Mouse (Mus musculus) heart, embryonic 10.5 days (tissue): Measurements from ENCODE around the gene Lhfpl5. TPM values are rescaled to one million over a fixed set of nuclear protein-coding genes. Genes with fewer than 3 reads are reported as not detected.

Source experiments
- DNase-seq: peaks from one replicate; pipeline ENCODE4 v3.0.0-alpha.2; 2017; ENCODE audit warnings: low spot score
- H3K27ac ChIP-seq: fragments of 300-500 bp; sonication (generic); 2 replicates; pipeline ENCODE4 v1.5.1; 2016; ENCODE audit warnings: mild to moderate bottlenecking
- H3K27me3 ChIP-seq: fragments of 300-500 bp; sonication (generic); 2 replicates; pipeline ENCODE4 v1.6.1; 2016; ENCODE audit warnings: mild to moderate bottlenecking; ENCODE audit not compliant: poor library complexity, insufficient read depth, severe bottlenecking
- H3K36me3 ChIP-seq: fragments of 300-500 bp; sonication (generic); 2 replicates; pipeline ENCODE4 v1.6.1; 2016; ENCODE audit warnings: mild to moderate bottlenecking, moderate library complexity
- H3K4me1 ChIP-seq: fragments of 300-500 bp; sonication (generic); 2 replicates; pipeline ENCODE4 v1.6.1; 2016; ENCODE audit warnings: mild to moderate bottlenecking
- H3K4me3 ChIP-seq: fragments of 300-500 bp; sonication (generic); 2 replicates; pipeline ENCODE4 v1.5.1; 2016; ENCODE audit warnings: mild to moderate bottlenecking, moderate library complexity
- H3K9me3 ChIP-seq: fragments of 300-500 bp; sonication (generic); 2 replicates; pipeline ENCODE4 v1.6.1; 2016; ENCODE audit warnings: mild to moderate bottlenecking, moderate library complexity
- WGBS: fragments of 180-500 bp; shearing (Covaris S2); methylation state at CpG from one replicate; pipeline ENCODE4 v1.1.7; 2016; 5-methylcytosine and 5-hydroxymethylcytosine counted together
- microRNA-seq: library from miRNA; unstranded; fragments of <30 nt; microRNA quantifications from one replicate; pipeline ENCODE4, GENCODE M21; 2017
- polyA plus RNA-seq: library from polyadenylated mRNA; unstranded; fragments of >200 nt; fragmentation: Nextera tagmentation; extraction: Ambion mirVana; gene quantifications from 2 replicates; pipeline ENCODE4 v1.2.1, GENCODE M21; 2016

Gene Lhfpl5
- polyA plus RNA-seq, 1 experiment from 2014 or later = 0.41 TPM

GRCm38 (mm10) chr17:28618775-28619174, 43.3 kb downstream of the Lhfpl5 start:
- no peak overlapping the region for H3K4me3 ChIP-seq
- H3K27me3 ChIP-seq = no peaks in the 10 kb centered on the region
- no peak overlapping the region for H3K27ac ChIP-seq
- peaks cover 25% of the 10 kb centered on the region for H3K4me1 ChIP-seq
- peaks cover 39% of the 10 kb centered on the region for H3K36me3 ChIP-seq
- DNase-seq = no peak
- H3K9me3 ChIP-seq = no peaks in the 10 kb centered on the region
- WGBS = 90% methylated on average over 1 of the region's 1 CpGs

GRCm38 (mm10) chr17:28621381-28622299, 46.2 kb downstream of the Lhfpl5 start:
- H3K4me3 ChIP-seq = peak overlapping the region; percentile 96
- peaks cover 4% of the 10 kb centered on the region; the same call in 1 of the 2 replicates for H3K27me3 ChIP-seq
- peak overlapping the region; percentile 98 for H3K27ac ChIP-seq
- peak; percentile 89 for DNase-seq
- peaks cover 25% of the 10 kb centered on the region for H3K4me1 ChIP-seq
- WGBS = under 1% methylated on average over 77 of the region's 78 CpGs
- peaks cover 22% of the 10 kb centered on the region for H3K36me3 ChIP-seq
- H3K9me3 ChIP-seq = no peaks in the 10 kb centered on the region

- Histone ChIP-seq H3K9me3 (no peaks in the 10 kb centered on the region), H3K4me3 (peak within 1 kb of the TSS; percentile 96), H3K4me1 (peaks cover 25% of the 10 kb centered on the region), H3K27ac (peak within 1 kb of the TSS; percentile 98), H3K27me3 (peaks cover 4% of the 10 kb centered on the region; the same call in 1 of the 2 replicates), H3K36me3 (peaks cover 22% of the 10 kb centered on the region)
- under 1% methylated on average over 53 of the region's 53 CpGs for WGBS
- DNase-seq = peak; percentile 96
These were observed 46.9 kb downstream of the Lhfpl5 start, which contains the start of gene Srpk1 for GRCm38 (mm10) chr17:28622300-28622759. Srpk1 (minus strand) TSS chr17:28622709.

- Histone ChIP-seq H3K36me3 (peaks cover 5% of the 10 kb centered on the region), H3K27me3 (peaks cover 4% of the 10 kb centered on the region; the same call in 1 of the 2 replicates), H3K27ac (no peak overlapping the region), H3K4me1 (peaks cover 31% of the 10 kb centered on the region), H3K9me3 (no peaks in the 10 kb centered on the region), H3K4me3 (no peak overlapping the region)
- 63% methylated on average over 2 of the region's 2 CpGs for WGBS
- no peak for DNase-seq
These were observed 49.4 kb downstream of the Lhfpl5 start for GRCm38 (mm10) chr17:28624841-28625240.

- Histone ChIP-seq H3K27me3 (peaks cover 4% of the 10 kb centered on the region; the same call in 1 of the 2 replicates), H3K36me3 (0 out of 2 replicates have a peak, but pooled peaks cover under 1% of the 10 kb centered on the region), H3K9me3 (no peaks in the 10 kb centered on the region), H3K4me3 (no peak overlapping the region), H3K4me1 (peaks cover 30% of the 10 kb centered on the region), H3K27ac (no peak overlapping the region)
- DNase-seq = no peak
- WGBS = 94% methylated on average over 15 of the region's 15 CpGs
These were observed 49.9 kb downstream of the Lhfpl5 start for GRCm38 (mm10) chr17:28625327-28625726.

GRCm38 (mm10) chr17:28626937-28627336, 51.5 kb downstream of the Lhfpl5 start:
- no peak overlapping the region for H3K4me3 ChIP-seq
- 79% methylated on average over 2 of the region's 2 CpGs for WGBS

GRCm38 (mm10) chr17:28628248-28629124, 53.0 kb downstream of the Lhfpl5 start:
- 39% methylated on average over 10 of the region's 10 CpGs for WGBS
- no peaks in the 10 kb centered on the region for H3K36me3 ChIP-seq
- H3K4me3 ChIP-seq = no peak overlapping the region
- no peak for DNase-seq
- peaks cover 15% of the 10 kb centered on the region for H3K4me1 ChIP-seq
- peaks cover 4% of the 10 kb centered on the region; the same call in 1 of the 2 replicates for H3K27me3 ChIP-seq
- H3K27ac ChIP-seq = no peak overlapping the region
- H3K9me3 ChIP-seq = no peaks in the 10 kb centered on the region

More at GRCm38 (mm10) chr17:28626937-28627336, 51.5 kb downstream of the Lhfpl5 start:
- no peak for DNase-seq
- no peaks in the 10 kb centered on the region for H3K9me3 ChIP-seq
- no peak overlapping the region for H3K27ac ChIP-seq
- H3K36me3 ChIP-seq = no peaks in the 10 kb centered on the region
- peaks cover 4% of the 10 kb centered on the region; the same call in 1 of the 2 replicates for H3K27me3 ChIP-seq
- peaks cover 20% of the 10 kb centered on the region for H3K4me1 ChIP-seq

GRCm38 (mm10) chr17:28629125-28629524, 53.7 kb downstream of the Lhfpl5 start:
- H3K4me3 ChIP-seq = no peak overlapping the region
- no peaks in the 10 kb centered on the region for H3K9me3 ChIP-seq
- H3K27ac ChIP-seq = no peak overlapping the region
- peaks cover 4% of the 10 kb centered on the region; the same call in 1 of the 2 replicates for H3K27me3 ChIP-seq
- H3K4me1 ChIP-seq = peaks cover 15% of the 10 kb centered on the region
- 43% methylated on average over 3 of the region's 3 CpGs for WGBS
- no peaks in the 10 kb centered on the region for H3K36me3 ChIP-seq
- no peak for DNase-seq

Small RNAs within 50 kb of the gene (microRNA-seq; reads per million reads assigned to microRNA genes)
- not detected for gene Gm25195
- not detected for gene Mir6969

Other genes with a start within 250 kb of the Lhfpl5 start
- 345 and 365 TPM in 2 replicates for gene Rpl10a, start 247.2 kb upstream of the Lhfpl5 start, polyA plus RNA-seq
- 6.3 and 6.5 TPM in 2 replicates for gene Tead3, start 224.8 kb upstream of the Lhfpl5 start, polyA plus RNA-seq
- 5.0 and 5.7 TPM in 2 replicates for gene Tulp1, start 210.4 kb upstream of the Lhfpl5 start, polyA plus RNA-seq
- 16.0 and 21.9 TPM in 2 replicates for gene Fkbp5, start 58.1 kb upstream of the Lhfpl5 start, polyA plus RNA-seq
- gene Armc12, start 44.8 kb upstream of the Lhfpl5 start, polyA plus RNA-seq = 0.10 TPM in 1 of 2 replicates, not detected in the other
- not detected in 2 replicates for gene Clpsl2, start 26.2 kb upstream of the Lhfpl5 start, polyA plus RNA-seq
- 0.46 TPM in 1 of 2 replicates, not detected in the other for gene Clps, start 14.9 kb upstream of the Lhfpl5 start, polyA plus RNA-seq
- 63.7 and 83.2 TPM in 2 replicates for gene Srpk1, start 47.1 kb downstream of the Lhfpl5 start, polyA plus RNA-seq
- gene Slc26a8, start 114.6 kb downstream of the Lhfpl5 start, polyA plus RNA-seq = 0.15 and 0.34 TPM in 2 replicates
- 34.3 and 48.9 TPM in 2 replicates for gene Mapk14, start 115.7 kb downstream of the Lhfpl5 start, polyA plus RNA-seq
- 2.6 and 3.2 TPM in 2 replicates for gene AC170998.1, start 150.4 kb downstream of the Lhfpl5 start, polyA plus RNA-seq
- gene Mapk13, start 193.7 kb downstream of the Lhfpl5 start, polyA plus RNA-seq = 5.3 and 13.6 TPM in 2 replicates
- 14.1 and 14.5 TPM in 2 replicates for gene Brpf3, start 225.4 kb downstream of the Lhfpl5 start, polyA plus RNA-seq